Mouse (Mus musculus) kidney, adult 18-20 months (tissue): ENCODE results near the gene Rbm20.
A peak's percentile ranks its signal among the peaks of the same experiment; 100 is the strongest.

Source experiments
- DNase-seq: peaks from one replicate; pipeline ENCODE4 v3.0.0; 2021

Rbm20 gene

DNA sequence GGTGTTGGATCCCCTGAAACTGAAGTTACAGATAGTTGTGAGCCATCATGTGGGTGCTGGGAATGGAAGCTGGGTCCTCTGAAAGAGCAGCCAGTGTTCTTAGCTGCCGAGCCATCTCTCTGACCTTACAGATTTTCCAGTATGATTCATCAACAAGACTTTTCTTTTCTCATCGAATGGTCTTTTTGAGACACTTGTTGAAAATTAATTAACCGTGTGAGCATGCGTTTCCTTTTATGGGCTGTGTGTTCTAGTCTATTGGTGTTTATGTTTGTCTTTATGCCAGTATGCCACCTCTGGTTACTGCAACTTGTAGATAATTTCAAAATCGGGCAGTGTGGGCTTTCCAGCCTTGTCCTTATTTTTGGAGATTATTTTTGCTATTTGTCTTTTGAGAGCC, 45.1 kb downstream of the Rbm20 start:
- no peak for DNase-seq

DNA sequence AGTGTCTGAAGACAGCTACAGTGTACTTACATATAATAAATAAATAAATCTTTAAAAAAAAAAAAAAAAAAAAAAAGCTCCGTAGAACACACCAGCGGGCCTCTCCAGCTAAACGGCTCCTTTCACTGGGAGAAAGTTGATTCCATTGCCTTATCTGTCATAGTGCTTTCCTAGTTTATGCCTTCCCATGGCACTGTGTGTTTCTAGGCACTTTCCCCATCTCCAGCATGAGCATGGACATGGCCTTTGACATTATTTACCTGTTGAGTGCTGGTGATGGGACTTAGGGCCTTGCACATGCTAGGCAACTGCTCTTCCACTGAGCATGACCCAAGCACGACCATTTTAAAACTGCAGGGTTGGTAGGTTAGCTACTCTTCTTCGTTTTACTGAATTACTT, 46.9 kb downstream of the Rbm20 start:
- DNase-seq = no peak

DNA sequence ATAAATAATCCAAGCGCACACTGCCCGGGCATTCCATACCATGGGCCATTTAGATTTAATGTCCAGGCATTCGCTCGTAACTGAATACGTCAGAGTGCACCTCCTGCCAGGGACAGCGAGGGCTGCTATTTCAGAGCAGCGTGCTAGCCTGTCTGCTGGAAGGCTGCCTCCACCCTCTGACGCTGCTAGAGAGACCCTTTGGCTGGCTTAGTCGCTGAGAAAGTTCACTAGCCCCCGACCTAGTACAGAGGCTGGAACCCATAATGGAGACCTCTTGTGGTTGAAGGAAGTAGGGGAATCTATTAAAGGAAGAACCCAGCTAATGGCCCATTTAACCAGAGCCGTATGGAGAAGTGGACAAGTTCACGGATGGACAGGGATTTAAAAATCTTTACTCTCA, 49.2 kb downstream of the Rbm20 start:
- peak; percentile 3 for DNase-seq

DNA sequence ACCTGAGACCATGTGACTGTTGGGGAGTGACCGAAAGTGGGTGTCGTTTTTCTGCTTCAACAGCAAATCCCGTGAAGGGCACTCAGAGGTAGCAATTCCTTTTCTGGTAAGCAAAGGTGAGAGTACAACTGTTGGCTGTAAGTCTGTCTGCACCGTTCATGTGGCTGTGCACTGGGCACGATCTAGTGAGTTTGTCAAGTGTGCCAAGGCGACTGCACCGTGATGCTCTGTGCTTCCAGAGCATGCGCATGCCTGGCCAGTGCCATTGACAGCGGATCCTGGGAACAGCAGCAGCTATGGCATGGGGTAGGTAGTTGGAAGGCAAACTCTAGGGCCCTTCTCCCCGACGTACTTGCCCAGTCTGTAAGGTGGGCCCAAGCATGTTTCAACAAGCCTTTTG, 49.6 kb downstream of the Rbm20 start:
- DNase-seq = no peak

DNA sequence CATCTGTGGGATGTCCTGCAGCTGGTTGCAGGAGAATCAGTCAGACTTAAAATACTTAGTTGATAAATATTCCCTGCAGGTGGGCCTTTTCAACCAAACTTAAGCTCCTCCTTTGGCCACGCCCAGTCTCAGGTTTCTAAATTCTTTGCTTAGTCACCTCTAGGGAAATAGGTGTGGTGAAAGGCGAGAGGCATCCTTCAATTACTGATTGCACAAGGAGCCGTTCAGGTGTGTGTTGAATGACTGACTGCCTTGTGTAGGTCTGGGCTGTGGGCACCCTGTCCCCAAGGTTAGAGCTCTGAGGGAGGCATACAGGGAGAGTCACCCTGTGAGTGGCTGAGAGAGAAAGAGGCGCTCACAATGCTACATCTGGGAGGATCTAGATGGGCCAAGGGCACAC, 50.2 kb downstream of the Rbm20 start:
- DNase-seq = no peak

DNA sequence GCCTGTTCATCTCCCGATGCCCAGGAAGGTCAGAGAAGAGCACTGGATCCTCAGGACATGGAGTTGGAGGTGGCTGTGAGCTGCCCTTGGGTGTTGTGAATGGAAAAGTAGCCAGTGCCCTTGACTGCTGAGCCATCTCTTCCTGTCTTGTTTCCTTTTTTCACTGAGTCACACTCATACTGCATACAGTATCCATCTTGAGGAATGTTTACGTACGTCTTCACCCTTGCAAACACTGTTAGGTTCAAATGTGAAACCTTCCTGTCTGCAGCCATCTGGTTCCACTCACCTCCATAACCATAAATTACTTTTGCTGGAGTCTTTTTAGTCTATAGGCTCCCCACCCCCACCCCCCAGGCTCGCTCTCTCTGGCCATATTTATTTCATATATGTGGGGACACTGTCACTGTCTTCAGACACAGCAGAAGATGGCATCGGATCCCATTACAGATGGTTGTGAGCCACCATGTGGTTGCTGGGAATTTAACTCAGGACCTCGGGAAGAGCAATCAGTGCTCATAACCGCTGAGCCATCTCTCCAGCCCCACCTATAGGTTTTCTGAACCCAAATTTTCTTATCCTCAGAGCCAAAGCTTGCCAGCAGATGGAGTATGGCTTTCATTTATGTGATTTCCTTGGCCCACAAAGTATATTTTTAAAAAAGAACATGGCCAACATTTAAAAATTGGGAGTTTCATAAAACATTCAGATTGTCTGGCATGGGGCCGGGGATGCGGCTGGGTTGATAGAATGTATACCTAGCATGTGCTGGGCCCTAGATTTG, 51.0 kb downstream of the Rbm20 start:
- no peak for DNase-seq

DNA sequence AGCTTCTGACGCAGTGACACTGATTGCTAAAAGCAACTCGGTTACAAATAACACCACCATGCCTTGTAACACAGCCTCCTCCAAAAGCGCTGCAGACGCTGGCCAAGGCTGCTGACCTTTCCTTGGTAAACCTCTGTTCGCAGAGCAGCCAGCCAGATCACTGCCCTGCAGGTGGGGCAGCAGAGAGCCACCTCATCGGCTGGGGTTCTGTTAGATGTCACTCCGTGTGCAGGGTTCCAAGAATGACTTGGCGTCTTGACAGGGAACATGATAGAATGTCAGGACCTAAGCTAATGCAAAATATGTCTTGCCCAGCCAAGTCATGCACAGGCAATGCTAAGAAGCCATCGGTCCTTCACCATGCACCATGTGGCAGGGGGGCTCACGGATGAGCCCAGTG, 52.8 kb downstream of the Rbm20 start:
- DNase-seq = no peak

DNA sequence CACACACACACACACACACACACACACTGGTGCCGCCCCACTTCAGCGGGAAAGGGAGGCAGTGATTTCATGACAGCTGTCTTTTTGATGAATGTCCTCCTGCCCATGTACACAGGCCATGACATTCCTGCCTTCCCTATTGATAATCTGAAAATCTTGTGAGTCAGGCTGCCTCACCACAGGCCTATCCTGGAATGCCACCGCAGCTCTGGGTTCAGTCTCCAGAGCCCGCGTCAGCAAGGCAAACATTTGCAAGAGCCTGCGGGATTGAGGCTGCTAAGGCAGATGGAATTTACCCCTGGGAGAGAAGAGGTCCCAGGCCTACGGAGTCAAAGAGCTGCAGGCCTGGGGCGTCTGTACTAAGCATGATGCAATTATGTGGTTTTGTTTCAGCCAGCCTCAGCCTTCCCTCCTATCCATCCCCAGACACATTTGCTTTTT, 54.7 kb downstream of the Rbm20 start:
- DNase-seq = no peak

DNA sequence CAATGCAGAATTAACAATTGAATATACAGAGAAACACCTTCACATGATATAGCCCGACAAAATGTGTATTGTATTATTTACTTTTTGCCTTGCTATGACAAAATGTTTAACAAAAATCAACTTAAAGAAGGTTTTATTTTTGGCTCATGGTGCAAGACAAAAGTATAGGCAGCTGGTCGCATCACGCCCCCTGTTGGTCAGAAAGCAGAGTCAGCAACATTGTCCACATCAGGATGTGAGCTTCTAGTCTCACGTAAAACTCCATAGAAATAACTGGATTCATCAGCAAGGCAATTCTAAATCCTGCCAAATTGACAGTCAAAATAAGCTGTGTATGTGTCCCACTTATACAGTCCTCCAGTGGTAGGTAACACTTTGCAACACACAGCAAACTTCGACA, 57.7 kb downstream of the Rbm20 start:
- DNase-seq = no peak

DNA sequence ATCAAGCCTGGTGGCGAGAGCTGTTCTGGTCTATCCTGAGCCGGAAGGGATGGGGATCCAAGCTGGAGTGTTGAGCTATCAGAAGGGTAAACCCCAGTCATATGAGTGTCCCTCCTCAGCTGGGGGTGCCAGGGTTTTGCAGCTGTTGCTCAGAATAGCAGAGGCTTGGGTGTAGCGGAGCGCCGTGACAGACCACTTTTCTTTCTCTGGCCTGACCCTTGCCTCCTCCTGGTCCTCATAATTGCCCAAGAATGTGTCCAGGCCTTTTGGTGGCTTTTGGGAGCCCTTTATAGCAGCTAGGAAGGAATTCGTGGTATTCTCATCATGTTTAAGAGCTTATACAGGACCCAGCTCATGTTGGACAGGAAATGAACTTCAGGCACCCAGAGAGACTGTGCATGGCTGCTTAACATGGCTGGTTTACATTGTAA, 61.6 kb downstream of the Rbm20 start:
- DNase-seq = no peak

DNA sequence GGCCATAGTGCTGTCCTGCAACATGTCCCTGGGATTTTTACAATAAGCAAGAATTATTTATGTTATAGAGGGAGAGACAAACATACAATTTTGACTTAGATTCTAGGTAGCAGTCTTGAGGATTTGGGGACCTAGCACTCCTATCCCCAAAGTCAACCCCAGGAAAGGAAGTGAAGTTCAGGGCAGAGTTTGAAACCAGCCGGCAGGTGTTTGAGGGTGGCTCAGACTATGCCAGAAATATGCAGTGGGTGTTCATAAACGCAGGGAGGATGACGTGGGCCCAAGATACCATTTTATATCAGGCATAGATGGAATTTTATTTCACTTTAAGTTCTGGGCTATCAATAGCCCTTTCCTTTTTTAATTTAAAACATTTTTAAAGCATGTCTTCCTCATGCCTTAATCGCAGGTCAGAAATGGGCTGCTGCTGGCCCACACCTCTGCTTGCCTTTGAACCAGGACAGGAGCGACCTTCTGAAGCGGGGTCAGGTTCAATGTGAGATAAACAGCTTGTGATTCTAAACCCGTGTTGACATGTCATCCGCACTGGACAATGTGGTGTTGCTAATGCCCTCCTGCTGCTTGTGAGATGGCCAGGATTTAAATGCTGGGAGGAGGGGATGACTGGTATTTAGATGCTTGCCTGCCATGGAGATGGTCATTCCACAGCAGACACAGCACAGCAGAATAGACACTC, 62.6 kb downstream of the Rbm20 start:
- no peak for DNase-seq

DNA sequence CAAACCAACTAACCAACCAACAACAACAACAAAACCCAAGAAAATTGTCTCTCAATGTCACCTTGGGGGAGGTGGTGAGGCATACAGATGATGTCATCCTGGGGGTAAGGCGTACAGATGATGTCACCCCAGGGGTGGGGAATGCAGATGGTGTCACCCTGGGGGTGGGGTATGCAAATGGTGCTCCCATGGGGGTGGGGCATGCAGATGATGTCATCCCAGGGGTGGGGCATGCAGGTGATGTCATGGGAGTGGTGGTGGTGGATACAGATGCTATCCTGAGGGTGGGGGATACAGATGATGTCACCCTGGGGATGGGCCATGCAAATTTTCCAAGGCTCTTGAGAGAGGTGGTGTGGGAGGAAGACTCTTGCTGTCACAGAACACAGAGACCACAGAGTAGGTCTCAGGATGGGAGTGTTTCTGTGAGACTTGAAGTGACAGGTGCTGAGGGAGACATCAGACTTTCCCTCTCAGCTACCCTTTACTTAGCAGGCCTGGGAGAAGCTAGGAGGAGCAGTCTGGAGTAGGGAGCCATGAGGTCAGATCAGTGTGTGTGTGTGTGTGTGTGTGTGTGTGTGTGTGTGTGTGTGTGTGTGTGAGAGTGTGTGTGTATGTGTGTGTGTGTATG, 63.8 kb downstream of the Rbm20 start:
- no peak for DNase-seq

DNA sequence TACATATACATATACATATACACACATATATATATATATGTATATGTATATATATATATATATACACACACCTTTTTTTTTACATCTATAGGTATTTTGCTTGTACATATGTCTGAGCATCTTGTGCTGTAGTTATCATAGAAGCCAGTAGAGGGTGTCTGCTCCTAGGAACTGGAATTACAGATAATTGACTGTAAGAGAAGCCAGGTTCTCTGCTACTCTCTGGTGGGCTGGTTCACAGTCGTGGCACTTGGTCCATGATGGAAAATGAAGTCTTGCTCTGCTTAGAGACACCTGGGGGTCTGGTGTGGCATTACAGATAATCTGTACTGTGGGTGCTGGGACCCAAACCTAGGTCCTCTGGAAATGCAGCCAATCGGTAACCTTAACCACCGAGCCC, 64.8 kb downstream of the Rbm20 start:
- DNase-seq = no peak

DNA sequence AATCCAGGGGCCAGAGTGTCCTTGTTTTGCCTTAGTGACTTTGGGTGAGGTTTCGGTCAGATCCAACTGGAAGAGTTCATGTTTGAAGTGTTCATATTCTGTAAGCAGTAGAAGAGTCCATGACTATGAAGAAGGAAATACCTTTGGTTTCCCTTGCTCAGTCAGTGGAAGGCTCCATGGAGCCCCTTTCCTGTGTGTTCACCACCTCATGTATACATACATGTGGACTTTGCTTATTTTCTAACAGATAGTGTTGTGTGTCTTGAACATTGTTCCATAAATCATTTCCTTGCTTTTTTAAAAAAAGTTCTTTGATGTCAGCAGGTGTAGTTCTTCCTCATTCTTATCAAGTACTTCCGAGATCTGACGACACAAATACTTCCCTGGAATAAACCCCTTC, 68.2 kb downstream of the Rbm20 start:
- DNase-seq = no peak

DNA sequence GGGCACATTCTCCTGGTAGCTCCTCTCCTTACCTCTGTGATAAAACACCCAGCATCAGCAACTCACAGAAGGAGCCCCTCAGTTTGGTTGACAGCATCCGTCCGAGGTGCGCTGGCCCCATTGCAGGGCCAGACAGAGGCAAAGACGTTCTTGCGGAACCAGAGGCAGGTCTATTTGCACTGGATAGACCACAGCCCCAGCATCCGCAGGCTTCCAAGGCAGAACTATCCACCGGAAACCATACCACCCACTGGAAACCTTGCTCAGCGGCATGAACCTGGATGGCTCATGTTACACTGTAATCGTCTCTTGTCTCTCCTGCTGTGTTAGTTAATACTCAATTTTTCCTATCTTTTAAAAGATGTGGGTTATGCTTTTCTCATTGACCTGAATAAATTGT, 69.0 kb downstream of the Rbm20 start:
- no peak for DNase-seq

DNA sequence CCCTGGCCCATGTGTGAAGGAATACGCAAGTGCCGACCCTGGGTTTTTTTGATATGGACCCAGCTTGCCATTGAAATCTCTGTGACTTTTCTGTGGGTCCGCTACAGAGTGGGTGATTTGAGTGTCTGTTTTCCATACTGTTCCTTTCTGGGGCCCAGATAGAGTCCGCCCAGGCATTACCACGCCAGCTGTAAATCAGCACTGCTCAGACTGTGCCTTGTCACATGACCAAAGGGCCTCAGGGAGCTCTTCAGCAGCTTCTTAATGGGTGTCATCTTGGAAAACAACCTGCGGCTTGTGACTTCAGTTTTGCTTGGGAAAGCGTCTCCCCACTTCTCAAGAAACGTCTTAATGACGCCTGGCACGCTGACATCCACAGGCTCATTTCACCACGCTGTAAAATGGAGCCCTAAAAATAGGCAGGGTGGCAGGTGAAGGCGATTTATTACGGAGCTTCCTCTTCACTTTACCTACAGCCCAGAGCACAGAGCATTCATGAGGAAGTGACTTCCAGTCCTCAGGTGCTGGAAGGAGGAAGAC, 71.2 kb downstream of the Rbm20 start:
- no peak for DNase-seq

DNA sequence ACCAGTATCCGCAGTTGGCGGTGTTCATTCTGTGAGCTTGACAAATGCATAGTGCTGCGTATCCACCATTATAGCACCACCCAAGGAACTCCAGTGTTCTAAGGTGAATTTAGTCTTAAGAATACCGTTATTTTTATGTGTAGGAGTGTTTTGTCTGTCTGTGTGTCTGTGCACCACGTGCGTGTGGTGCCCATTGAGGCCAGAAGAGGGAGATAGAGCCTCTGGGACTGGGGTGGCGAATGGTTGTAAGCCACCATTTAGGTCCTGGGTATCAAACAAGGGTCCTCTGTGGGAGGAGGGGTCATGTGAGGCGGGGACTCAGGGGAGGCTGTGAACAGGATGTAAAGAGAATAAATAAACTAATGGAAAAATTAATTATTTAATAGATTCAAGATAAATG, 72.2 kb downstream of the Rbm20 start:
- DNase-seq = no peak

DNA sequence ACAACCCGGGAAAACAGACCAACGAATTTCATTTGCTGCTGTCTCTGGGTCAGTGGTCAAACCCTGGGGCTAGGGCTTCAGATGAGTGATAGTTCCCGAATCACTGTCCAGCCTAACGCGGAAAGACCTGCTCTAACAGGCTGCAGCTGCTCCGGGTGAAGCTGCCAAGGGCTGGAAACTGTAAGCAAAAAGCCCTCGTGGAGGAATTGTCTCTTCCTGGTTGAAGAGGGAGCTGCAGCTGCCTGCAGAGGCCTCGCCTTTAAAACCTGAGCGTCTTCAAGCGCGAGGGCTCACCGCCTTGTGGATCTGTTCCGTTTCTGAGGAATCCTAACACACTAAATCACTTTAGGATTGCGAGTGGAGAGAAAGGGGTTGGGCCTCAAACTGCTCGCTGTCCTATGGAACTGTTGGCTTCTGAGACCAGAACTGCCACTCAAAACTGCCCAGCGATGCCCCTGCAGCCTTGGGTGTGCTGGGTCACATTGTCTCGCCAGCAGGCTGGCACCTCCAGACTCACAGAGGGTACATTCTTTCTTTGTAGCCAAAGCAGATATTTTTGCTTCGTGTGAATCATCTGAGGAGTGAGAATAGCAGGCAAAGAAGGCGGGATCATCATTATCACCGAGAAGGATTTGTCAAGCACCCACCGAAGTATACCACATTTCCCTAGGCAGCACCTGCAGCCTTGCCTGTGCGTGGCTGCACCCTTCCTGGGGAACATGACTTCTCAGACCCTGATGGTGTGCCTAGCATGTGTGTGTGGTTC, 74.5 kb downstream of the Rbm20 start:
- no peak for DNase-seq

DNA sequence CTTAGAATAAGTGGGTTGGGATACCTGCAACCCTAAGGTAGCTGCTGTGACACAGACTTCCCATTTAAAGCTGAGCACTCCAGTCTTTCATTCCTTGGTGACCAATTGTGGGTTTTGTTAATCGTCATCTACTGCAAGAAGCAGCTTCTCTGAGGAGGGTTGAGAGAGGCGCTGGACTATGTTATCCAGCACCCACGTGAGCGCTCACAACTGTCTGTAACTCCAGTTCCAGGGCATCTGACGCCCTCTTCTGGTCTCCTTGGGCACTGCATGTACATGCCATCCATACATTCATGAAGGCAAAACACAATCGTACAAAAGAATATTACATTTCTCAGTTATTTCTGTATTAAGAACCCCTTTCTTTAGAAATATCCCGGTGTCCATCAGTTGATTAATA, 75.9 kb downstream of the Rbm20 start:
- no peak for DNase-seq

DNA sequence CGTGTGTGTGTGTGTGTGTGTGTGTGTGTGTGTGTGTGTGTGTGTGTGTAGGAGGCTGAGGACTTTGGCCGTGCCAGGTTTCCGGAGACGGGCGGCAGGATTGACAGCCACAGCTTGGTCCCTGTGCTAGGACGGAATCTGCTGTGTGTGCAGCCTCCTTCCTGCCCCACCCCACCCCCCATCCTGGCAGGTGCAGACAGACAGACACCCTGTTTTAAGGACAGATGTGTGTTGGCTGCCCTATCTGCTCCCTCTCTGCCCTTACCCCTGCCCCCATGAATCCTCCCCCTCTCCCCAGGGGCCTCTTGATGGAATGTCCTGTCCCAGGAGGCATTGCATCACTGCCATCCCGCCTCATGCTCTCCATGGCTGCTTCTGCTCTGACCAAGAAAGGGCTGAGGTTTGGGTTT, 77.3 kb downstream of the Rbm20 start:
- no peak for DNase-seq

DNA sequence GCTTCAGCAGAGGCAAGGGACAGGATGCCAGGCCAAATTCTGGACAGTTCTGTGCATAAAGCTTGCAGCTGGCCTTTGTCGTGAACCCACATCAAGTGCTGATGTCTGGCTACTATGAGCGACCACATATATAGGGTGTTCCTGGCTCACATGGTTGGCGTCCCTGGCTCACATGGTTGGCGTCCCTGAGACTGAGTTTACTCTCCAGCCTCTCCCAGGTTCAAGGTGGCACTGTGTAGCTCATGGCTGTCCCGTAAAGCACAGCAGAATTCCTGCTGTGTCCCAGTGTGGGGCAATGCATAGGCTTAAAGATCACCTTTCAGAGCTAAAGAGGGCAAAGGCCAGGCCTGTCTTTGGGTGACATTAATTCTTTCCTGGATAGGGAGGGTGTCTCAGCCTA, 78.2 kb downstream of the Rbm20 start:
- DNase-seq = no peak

DNA sequence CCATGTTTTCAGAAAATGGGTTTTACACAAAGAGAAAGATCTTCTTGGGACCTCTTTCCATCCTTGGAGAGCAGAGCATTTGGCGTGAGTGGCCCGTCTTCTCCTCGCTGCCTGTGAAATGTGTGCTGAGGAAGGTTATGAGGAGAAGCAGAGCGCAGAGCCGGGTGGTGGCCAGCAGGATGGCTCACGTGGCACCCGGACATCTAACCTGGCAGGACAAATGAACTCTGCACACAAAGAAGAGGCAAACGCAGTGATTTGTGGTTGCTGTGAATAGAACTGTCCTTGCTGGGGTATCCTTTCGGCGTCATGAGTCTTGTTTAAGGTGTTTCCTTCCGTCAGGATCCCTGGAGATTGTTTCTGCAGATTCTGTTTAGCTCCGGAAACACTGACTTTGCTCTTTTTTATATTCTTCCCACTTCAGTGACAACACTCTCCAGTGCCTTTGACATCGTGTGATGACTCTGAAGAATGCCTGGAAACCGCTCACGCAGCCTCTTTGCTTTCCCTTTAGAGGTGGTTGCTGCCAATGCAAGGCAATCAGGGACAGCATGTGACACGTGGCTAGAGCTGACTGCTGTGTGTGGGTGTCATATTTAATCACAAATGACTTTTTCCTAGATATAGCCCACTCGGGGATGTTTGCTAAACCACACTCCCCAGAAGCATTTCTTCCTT, 80.5 kb downstream of the Rbm20 start:
- no peak for DNase-seq
